Mouse (Mus musculus) liver, postnatal 0 days (tissue): Measurements from ENCODE around the gene Card6.

Source experiments
- CTCF ChIP-seq: sonication (generic); IDR thresholded peaks from 2 replicates; pipeline ENCODE4 v1.5.1; 2016; ENCODE audit warnings: antibody characterized with exemption, low read depth
- EP300 ChIP-seq: IDR thresholded peaks from 2 replicates; pipeline ENCODE4 v1.6.1; 2016; ENCODE audit warnings: antibody characterized with exemption, low read depth, mild to moderate bottlenecking

GRCm38 (mm10) chr15:5138021-5138856 lies 29.9 kb upstream of the Card6 start:
- no peak for TF ChIP-seq CTCF
- peak; percentile 91 for TF ChIP-seq EP300
